Mouse (Mus musculus): Measurements from ENCODE around the gene Hoxb1. TPM values are rescaled to one million over a fixed set of nuclear protein-coding genes. Genes with fewer than 3 reads are reported as not detected.

The Hoxb1 gene
- total RNA-seq, 2 experiments from 2014 or later, result not detected

DNA sequence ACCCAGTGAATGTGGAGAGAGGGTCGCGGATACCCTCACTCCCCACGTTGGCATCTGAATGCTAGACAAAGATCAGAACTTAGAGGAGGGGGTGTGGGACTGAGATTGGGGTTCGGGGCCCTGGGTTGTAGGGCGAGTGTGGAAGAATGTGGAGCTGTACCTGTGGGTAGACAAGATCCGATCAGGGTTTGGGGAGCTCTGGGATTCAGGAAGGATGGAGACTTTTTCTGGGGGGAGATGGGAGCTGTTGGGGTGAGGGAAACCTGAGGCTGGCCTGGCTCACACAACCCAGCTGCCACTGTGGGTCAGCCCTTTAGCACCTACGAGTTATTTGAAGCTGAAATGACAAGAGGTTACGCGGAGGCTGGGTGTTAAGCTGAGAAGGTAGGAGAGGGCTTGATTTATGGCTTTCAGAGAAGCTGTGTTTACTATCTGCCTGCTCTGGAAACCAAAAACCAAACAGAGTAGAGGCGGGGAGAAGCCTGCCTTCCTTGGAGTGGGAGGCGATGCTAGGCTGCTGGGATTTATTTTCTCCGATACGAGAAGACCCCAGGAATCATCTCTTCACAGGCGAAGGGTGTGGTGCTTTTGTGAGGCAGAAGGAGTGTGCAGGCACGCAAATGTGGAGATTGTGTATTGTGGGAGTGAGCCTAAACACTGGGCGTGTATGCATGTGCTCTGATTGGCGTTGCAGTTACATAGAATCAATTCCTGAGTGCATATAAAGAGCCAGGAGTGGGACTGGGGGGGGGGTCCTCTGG, 32.1 kb upstream of the Hoxb1 start:
- DNase-seq, result no peak
- intact Hi-C loops (cut with DNase I), result no loop called here

DNA sequence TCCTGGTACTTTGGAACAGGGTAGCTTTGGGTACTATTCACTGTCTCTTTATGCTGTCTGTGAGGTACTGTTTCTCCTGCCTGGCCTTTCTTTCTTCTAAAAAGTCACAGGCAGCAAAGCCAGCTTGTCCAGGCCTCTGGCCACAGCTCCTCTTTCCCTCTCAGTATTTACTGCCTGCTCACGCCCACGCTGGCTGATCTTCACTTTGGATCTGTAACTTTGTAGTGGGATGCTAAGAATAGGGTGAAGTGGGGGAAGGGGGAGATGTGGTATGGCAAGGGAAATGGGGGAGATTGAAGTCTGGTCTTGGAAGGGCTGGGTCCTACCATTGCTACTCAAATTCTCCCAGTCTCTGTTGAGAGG, 31.6 kb upstream of the Hoxb1 start:
- no peak for DNase-seq
- intact Hi-C loops (cut with DNase I), result no loop called here

DNA sequence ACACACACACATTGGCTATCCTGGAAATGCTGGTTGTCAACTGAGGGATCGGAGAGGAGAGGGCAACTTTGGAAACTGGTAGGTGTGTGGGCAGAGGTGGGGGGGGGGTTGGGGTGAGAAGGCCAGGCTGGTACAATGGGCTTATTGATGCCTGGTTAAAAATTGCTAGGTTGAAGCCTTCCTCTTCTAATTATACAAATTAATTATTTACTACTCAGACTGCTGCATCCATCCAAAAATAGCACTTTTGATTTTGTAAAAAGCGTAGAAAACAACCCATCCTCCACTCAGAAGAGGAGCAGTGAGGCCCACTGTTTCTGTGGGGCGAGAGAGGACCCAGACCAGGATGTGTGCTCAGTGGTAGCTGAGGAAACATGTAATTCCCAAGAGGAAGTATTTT, 30.6 kb upstream of the Hoxb1 start:
- no peak for DNase-seq
- intact Hi-C loops (cut with DNase I), result no loop called here

DNA sequence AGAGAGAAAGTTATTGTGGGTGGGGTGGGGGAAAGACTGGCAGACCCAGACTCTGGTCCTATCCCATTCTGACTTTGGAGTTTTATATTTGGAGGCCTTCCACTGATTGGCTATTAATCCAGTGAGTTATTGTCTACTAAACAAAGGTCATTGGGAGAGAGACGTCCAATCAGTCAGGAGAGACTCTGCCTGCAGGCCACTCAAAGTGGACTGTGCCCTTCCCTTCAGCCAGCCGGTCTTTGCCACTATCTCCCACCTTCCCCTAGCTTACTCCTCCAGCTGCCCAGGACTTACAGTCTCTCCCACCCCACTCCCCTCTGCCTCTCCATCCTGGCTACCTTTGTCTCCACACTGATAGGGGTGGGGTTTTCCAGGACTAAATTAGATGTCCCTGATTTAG, 29.0 kb upstream of the Hoxb1 start:
- DNase-seq, result no peak
- intact Hi-C loops (cut with DNase I), result no loop called here

DNA sequence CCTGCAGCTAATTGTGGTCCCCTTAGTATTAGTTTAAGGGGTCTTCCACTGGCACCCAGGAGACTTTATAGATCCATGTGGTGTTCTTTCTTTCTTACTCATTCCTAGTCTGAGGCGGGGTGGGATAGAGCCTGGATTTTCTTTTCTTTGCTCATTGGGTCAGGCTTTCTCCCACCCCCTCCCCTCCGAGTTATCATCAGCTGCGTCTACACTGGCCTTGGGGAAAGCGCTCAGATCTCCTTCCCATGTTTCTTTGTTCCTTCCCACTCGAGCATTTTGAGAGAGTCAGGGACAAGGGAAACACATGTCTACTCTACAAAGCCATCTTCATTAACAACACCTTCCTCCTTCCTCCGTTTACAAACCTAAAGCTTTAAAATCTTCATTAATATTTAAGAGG, 28.5 kb upstream of the Hoxb1 start:
- no peak for DNase-seq
- intact Hi-C loops (cut with DNase I), result no loop called here

DNA sequence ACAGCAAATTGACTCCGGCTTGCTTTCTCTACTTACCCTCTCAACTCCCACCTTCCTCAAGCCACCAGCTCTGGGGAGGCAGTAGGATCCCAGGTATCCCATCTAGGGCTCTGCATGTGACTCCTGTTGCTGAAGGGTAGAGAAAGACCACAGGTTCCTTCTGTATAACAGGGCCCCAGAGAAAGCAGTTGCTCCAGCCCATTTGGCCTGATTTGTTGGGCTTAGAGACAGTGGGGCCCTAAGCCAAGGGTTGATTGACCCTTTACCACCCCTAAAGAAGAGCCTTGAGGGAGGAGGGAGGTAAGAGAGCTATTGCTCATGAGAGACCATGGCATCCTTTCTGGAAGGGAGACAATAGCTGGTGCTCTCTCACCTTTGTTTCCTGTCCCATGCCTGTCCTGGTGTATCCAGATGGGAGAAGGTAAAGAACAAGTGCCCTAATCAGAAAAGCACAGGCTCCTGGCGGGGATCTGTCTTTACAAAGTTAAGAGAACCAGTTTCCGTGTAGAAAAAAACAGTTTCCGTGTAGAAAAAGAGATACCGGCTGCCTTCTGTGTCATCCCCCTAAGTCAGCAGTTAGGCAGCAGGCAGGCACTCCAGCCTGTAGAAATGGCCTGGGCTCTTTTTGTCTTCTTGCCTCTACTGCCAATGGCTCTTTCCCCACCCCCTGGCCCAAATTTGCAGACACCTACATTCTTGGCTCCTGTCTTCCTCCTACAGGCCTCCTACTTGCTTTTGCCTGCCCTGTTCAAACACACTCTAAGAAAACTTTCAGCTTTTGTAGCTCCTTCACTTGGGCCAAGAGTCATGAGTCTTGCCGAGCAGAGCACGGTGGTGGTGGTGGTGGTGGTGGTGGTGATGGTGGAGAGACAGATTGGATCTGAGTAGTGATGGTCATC, 26.3 kb upstream of the Hoxb1 start:
- DNase-seq, result no peak
- intact Hi-C loops (cut with DNase I), result no loop called here

DNA sequence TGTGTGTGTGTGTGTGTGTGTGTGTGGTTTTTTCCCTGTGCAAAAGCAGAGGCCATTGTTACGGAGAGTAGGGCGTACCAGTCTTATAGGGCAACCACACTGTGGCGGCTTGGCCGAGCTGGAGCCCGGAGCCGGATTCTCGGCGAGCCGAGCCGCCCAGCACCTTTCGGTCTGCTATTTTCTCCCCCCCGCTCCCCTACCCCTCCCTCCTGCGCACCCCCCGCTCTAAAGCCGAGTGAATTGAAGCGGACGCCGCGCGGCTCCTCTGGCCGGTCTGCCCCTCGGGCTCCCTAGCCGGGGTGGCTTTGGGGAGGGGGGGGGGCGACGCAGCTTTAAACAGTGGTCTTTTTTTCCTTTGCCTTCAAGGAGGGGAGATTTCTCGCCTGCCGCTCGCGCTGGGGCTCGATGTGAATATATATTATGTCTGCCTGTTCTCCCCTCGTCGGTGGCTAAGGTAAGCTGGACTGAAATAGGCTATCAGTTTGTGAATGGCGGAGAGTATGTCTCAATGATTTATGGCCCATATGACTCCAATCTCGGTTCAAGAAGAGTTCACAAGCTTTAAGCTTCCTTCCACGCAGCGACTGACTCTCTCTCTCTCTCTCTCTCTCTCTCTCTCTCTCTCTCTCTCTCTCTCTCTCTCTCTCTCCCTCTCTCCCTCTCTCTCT, 24.7 kb upstream of the Hoxb1 start:
- no peak for DNase-seq
- intact Hi-C loops (cut with DNase I), result no loop called here

DNA sequence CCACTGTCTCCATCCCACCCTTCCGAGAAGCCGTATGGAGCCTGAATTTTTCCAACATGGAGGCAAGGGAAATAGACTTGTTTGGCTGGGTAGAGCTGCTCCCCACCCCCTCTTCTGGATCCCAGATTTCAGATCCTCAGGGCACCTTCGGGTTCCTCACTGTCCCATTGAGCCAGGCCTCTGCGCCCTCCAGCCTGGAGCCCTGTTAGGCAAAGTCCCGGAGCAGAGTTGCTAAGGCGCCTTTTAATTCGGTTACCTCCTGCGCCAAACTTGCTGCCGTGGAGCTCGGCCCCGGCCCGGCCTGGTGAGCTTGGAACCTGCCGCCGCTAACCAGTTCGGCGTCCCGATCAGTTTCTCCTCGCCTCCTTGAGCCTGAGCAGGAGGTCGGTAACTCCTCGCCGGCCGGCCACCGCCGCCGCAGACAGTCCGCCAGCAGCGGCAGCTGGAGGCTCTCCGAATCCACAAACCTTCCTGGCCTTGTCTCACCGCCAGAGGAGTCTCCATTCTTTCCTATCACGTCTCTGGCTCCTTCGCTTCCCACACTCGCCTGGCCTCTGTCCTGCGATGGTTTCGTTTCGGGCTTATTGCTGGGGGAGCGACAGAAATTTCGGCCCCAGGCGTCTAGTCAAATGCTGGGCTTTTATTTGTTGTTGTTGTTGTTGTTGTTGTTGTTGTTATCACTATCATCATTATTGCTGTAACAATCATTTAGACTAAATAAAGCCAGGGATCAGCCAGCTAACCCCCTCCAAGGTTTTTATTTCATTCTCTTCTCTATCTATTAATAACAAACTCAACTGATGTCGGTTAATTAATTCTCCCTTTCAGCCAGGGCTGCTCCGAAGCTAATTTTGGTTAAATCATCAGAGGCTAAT, 23.6 kb upstream of the Hoxb1 start:
- intact Hi-C loops (cut with DNase I), result no loop called here
- no peak for DNase-seq

DNA sequence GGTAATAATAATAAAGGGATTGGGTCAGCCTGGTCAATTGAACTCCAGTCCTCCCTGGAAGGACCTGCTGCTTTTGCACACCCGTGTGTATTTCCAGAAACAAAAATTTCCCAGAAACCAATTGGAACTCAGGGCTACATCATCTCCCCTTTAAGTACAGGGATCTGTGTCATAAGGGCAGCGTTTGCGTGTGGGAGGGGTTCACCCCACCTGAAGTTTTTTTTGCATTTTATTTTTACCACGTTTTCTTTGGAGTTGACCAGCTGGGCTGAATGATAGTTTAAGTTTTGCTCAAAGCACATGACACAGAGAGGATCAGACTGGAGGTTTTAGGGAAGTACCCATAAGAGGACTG, 23.0 kb upstream of the Hoxb1 start:
- intact Hi-C loops (cut with DNase I), result no loop called here
- no peak for DNase-seq

DNA sequence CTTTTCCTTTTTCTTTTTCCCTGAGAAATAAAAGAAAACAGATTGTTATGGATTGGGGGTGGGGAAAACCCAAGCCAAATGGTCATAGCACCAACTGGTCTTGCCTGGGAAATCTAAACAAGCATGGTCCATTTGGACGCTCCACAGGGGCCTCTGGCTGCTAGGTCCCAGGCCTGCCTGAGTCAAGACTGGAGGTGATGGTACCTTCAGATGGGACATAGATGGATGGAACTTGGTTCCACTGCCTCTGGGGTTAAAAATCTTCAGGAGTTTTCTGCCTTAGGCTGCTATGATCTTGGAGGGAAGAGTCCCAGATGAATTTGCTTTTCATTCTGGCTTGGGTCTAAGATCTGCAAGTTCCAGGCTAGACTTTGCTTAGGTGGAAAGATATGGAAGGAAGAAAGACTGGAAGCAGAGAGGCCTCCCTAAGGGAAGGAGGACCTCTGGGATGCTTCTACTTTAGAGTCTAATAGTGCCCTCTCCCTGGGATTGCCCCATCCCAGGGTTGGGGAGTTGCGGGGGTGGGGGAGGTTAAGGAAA, 22.3 kb upstream of the Hoxb1 start:
- DNase-seq, result no peak
- intact Hi-C loops (cut with DNase I), result no loop called here

DNA sequence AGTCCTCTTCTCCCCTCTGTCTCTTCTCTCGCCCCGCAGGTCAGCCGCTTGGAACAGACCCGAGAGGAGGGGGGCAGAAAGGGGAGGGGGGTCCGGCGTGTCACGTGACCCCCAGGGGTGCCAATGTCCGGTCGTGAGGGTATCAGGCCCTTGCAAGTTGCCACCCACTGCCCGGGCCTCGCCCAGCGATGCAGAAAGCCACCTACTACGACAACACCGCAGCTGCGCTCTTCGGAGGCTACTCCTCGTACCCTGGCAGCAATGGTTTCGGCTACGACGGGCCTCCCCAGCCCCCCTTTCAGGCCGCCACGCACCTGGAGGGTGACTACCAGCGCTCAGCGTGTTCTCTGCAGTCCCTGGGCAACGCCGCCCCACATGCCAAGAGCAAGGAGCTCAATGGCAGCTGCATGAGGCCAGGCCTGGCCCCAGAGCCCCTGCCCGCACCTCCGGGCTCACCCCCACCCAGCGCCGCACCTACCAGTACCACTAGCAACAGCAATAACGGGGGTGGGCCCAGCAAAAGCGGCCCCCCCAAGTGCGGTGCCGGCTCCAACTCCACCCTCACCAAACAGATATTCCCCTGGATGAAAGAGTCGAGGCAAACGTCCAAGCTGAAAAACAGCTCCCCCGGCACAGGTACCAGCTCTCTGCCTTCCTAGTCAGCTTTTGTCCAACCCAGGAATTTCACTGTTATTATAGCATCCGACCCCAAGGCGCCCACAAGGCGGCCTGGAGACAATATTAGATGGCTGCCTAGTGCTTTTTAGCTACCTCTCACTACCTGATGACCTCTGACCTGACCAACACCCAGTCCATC, 21.3 kb upstream of the Hoxb1 start:
- intact Hi-C loops (cut with DNase I), result no loop called here
- no peak for DNase-seq

DNA sequence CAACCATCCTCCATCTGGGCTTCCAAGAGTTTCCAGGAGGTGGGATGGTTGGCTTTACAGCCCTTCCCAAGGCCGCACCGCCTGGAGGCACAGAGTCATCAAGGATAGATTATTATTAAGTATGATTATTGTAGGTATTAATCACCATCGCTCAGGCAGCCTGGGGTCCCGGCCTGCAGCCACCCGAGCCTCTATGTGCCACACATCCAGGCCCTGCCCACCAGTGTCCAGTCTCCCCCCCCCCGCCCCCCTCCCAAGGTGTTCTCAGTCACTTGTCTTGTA, 20.7 kb upstream of the Hoxb1 start:
- DNase-seq, result no peak

DNA sequence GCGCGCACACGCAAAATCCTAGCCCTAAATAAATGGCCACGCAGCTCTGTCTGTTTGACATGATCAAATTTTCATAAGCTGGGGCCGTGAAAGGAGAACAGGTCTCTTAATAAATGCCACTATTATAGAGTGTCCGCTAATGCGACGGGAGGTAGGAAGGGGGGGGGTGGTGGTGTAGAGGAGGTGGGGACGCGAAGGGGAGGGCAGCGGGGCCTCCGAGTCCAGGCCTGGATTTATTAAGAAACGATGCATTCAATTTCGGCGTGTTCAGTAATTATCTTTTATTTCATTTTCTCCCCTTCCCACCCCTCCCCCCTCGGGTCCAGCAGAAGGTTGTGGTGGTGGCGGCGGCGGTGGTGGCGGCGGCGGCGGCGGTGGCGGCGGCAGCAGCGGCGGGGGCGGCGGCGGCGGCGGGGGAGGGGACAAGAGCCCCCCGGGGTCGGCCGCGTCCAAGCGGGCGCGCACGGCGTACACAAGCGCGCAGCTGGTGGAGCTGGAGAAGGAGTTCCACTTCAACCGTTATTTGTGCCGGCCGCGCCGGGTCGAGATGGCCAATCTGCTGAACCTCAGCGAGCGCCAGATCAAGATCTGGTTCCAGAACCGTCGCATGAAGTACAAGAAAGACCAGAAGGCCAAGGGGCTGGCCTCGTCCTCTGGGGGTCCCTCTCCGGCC, 20.2 kb upstream of the Hoxb1 start:
- no peak for DNase-seq
- intact Hi-C loops (cut with DNase I), result no loop called here

More for the DNA sequence above, 20.7 kb upstream of the Hoxb1 start:
- intact Hi-C loops (cut with DNase I), result no loop called here

DNA sequence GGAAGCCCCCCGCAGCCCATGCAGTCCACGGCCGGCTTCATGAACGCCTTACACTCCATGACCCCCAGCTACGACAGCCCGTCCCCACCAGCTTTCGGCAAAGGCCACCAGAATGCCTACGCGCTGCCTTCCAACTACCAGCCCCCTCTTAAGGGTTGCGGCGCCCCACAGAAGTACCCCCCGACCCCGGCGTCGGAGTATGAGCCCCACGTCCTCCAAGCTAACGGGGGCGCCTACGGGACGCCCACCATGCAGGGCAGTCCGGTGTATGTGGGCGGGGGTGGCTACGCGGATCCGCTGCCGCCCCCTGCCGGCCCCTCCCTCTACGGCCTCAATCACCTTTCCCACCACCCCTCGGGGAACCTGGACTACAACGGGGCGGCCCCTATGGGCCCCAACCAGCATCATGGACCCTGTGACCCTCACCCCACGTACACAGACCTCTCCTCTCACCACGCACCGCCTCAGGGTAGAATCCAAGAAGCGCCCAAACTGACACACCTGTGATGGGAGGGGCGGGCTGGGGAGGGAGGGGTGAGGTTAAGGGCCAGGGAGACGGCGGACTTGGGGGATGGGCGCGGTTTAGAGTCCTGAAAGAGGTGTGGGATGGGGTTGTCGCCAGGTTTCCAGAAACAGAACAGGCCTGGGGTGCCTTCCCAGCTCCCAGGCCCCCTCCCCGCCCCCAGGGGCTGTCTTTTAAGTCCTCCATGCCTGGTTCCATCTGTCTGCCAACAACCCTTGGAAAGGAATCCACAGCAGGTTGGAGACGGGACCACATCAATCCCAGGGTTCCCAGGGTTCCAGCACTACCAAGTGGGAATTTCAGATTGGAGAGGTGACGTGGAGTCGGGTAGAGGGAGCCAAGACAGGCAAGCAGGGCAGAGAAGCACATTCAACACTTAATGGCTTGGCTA, 19.4 kb upstream of the Hoxb1 start:
- DNase-seq, result no peak
- intact Hi-C loops (cut with DNase I), result no loop called here

DNA sequence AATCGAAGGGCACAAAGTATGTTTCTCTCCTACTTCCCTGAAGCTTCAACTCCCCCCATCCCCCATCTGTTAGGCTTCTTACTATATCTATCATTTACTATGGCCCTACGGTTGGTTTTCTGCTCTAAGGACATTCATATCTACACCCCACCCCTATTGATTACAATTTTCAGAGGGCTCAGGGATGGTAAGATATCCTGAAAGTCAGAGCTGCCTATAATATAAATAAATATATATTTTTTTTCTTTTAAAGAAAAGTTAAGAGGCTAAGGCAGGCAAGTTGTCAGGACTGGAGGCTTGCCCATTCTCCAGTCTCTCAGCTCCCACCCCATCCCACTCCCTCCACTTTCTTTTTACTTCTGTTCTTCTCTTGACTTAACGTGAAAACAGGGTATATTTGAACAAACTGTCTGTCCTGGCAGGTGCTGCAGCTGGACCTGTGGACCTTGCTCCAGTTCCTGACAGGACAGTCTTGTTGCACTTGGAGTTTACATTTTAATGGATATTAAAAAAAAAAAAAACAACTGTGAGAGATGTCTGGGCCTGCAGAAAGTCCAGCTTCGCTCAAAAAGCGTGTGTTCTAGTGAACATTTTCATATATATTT, 18.5 kb upstream of the Hoxb1 start:
- intact Hi-C loops (cut with DNase I), result no loop called here
- DNase-seq, result no peak

DNA sequence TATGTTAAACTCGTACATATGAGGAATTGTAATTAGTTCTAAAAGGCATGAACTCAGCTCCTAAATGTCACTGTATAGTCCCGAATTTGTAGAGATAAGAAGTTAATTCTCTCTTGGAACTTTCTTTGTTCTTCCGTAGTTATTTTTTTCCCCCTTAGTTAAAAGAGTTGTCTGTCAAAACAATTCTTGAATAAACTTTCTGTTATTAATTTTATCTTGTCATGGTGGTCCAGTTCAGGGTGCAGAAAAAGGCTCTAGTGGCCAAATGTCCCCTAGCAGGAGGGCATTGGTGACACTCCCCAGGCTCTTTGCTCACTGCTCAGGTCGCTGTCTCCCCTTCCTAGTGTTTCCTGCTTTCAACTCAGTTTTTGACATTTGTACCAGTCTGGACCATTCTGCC, 17.8 kb upstream of the Hoxb1 start:
- no peak for DNase-seq
- intact Hi-C loops (cut with DNase I), result no loop called here

DNA sequence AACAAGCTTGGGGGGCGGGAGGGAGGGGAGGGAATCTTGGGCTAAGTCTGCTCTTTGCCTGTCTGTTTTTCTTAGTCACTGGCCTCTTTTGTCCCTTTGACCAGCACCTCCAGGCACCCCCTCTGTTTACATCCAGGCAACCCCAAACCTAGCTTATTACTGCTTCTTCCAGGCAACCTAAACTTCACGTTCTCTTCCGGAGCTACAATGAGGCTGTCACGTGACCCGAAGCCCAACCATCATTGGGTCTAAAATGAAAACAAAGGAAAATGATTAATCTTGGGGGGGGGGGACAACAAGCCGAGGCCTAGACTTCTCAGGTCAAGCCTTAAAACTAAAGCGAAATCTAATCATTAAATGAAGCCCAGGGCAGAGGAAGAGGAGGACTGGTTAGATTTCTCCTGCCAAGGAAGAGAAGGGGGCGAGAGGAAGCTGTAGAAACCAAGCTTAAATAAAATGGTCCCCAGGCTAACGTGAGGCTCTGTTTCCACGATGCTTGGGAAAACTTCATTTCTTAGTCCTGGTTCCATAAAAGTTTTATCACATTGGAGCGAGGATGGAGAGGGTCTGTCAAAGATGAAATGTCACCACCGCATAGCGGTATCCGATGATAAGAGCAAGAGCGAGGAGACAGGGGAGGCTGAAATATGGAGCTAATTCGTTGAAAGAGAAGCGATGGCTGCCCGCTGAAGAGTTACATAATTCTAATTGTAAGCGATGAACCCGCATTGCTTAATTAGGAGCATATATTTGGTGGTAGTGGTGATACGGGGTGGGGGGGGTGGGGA, 17.2 kb upstream of the Hoxb1 start:
- intact Hi-C loops (cut with DNase I), result no loop called here
- DNase-seq, result no peak

All from gastrocnemius, postnatal 36 days (tissue).